ENCODE assay signal across 18 mouse cellular contexts in the genomic region with DNA sequence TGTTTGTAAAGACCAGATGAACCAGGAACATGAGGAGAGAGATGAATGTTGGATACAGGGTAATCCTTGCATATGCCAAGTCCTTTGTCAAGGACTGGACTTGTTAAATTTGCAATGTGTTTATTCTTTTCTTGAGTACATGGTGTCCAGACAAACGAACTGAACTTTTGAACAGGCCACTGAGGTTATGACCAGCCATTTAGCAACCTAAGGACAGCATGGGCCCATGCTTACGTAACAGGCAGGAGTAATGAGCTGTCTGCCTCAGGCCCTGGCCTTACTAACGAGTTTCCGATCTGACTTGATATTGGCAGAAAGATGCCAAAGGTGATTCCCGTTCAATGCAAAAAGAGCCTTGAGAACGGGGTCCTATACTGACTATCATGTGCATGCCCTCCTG.
DNase-seq lines count a peak whose midpoint lies in the region.
"Had no signal": no experiment of that assay in that cellular context is flagged by ENCODE, and none has a peak within 500 bp of the region (broad histone marks: within the 10 kb centered on the region; RNA-seq: fewer than 3 reads in every experiment).

No protein-coding gene starts in this region.

- intact Hi-C loops in gastrocnemius, postnatal 36 days (cut with DNase I) = no loop called here

- peaks cover 5% of the 10 kb centered on the region; the same call in 1 of the 2 replicates for H3K4me1 ChIP-seq in brown adipose tissue, adult 24 weeks (ENCODE audit: control insufficient read depth, insufficient read depth, insufficient read length, low read length)
- H3K4me1 ChIP-seq: heart, embryonic 12.5 days; liver, embryonic 12.5 days; lung, embryonic 15.5 days; megakaryocyte, embryonic 14.5 days; midbrain, embryonic 13.5 days had no signal

- H3K27ac ChIP-seq in brown adipose tissue, adult 24 weeks (replicated peaks; ENCODE audit: low read depth, low read length) = peak overlapping the region; percentile 5; the same call in 1 of the 2 replicates
- H3K27ac ChIP-seq: hindbrain, postnatal 0 days; limb, embryonic 10.5 days; liver, embryonic 12.5 days; lung, embryonic 15.5 days; midbrain, embryonic 13.5 days had no signal

- peak; percentile 52 for DNase-seq in kidney, adult 9 months
- DNase-seq in kidney, adult 11 months = no peak
- DNase-seq in lung, adult 18-20 months = peak; percentile 28 to 48
- DNase-seq in lung, postnatal 4 days = no peak
- peak; percentile 35 for DNase-seq in lung, postnatal 14 days
- DNase-seq in gastrocnemius, postnatal 36 days = no peak
- DNase-seq in frontal cortex, postnatal 14 days (ENCODE audit: low spot score in 2 of 2) = no peak
- DNase-seq: cerebellum, adult 9-10 months; heart, postnatal 10 days; thymus, postnatal 14 days had no signal

- no peak overlapping the region for H3K4me3 ChIP-seq in brown adipose tissue, adult 24 weeks (ENCODE audit: insufficient read depth, low read depth, low read length)
- H3K4me3 ChIP-seq: heart, embryonic 12.5 days; limb, embryonic 10.5 days; liver, embryonic 12.5 days; lung, embryonic 15.5 days; megakaryocyte, embryonic 14.5 days; midbrain, embryonic 13.5 days had no signal

Comparison
In these comparisons a context has a peak if more than half of its experiments do, and no peak if none do; other contexts are left out.
1. DNase-seq: peak in kidney, adult 9 months (single experiment), lung, adult 18-20 months (2 of 2) and lung, postnatal 14 days (single experiment); none in kidney, adult 11 months (single experiment), lung, postnatal 4 days (0 of 2), gastrocnemius, postnatal 36 days (0 of 2) and frontal cortex, postnatal 14 days (0 of 2).